Mouse (Mus musculus): ENCODE measurements at regions not wholly inside any gene's neighbourhood (a gene's known extent, or its start where the extent isn't known, plus 50 kb on each side); places are given as distances from the start of the nearest gene placed in this dataset.
A peak's percentile ranks its signal among the peaks of the same experiment; 100 is the strongest.

- Histone ChIP-seq H3K36me3 (replicated peaks) (no peaks in the 10 kb centered on the region), H3K9me3 (replicated peaks) (no peaks in the 10 kb centered on the region), H3K27me3 (ENCODE audit: insufficient read depth, low read length) (no peaks in the 10 kb centered on the region; the same call in 1 of the 2 replicates), H3K4me3 (ENCODE audit: low read depth, low read length) (no peak overlapping the region), H3K4me1 (ENCODE audit: insufficient read depth, low read depth, low read length) (0 out of 2 replicates have a peak, but pooled peaks cover 5% of the 10 kb centered on the region)
- no peak for TF ChIP-seq GATA2 (IDR thresholded peaks at IDR 0.05; ENCODE audit: borderline replicate concordance, low read depth, low read length)
- no peak for TF ChIP-seq POLR2AphosphoS5 (IDR thresholded peaks at IDR 0.05; ENCODE audit: insufficient replicate concordance, low read depth, low read length)
- TF ChIP-seq GATA1 (IDR thresholded peaks at IDR 0.05; ENCODE audit: borderline replicate concordance, low read length) = no peak
- TF ChIP-seq CTCF (IDR thresholded peaks at IDR 0.05; ENCODE audit: low read depth, low read length) = no peak
- TF ChIP-seq TAL1 (conservative IDR thresholded peaks at IDR 0.05; ENCODE audit: low read depth, low read length) = no peak
- no peak for DNase-seq (ENCODE audit: low spot score)
- no peak for ATAC-seq (ENCODE audit: extremely low read depth, insufficient number of reproducible peaks, low FRiP score, poor library complexity, severe bottlenecking)
Measured at GRCm38 (mm10) chr3:100360019-100360418, 129.1 kb downstream of the Tent5c start.

- H3K4me3 ChIP-seq (ENCODE audit: low read depth, low read length) = no peak overlapping the region
- TF ChIP-seq GATA2 (IDR thresholded peaks at IDR 0.05; ENCODE audit: borderline replicate concordance, low read depth, low read length) (no peak), POLR2AphosphoS5 (IDR thresholded peaks at IDR 0.05; ENCODE audit: insufficient replicate concordance, low read depth, low read length) (no peak), GATA1 (IDR thresholded peaks at IDR 0.05; ENCODE audit: borderline replicate concordance, low read length) (no peak), TAL1 (conservative IDR thresholded peaks at IDR 0.05; ENCODE audit: low read depth, low read length) (no peak), CTCF (IDR thresholded peaks at IDR 0.05; ENCODE audit: low read depth, low read length) (no peak)
- ATAC-seq (ENCODE audit: extremely low read depth, insufficient number of reproducible peaks, low FRiP score, poor library complexity, severe bottlenecking) = peak; percentile 63; the same call in 1 of the 2 replicates
- H3K9me3 ChIP-seq (replicated peaks) = no peaks in the 10 kb centered on the region
- H3K27me3 ChIP-seq (ENCODE audit: insufficient read depth, low read length) = no peaks in the 10 kb centered on the region; the same call in 1 of the 2 replicates
- peak; percentile 4 for DNase-seq (ENCODE audit: low spot score)
- H3K4me1 ChIP-seq (ENCODE audit: insufficient read depth, low read depth, low read length) = 0 out of 2 replicates have a peak, but pooled peaks cover 5% of the 10 kb centered on the region
- no peaks in the 10 kb centered on the region for H3K36me3 ChIP-seq (replicated peaks)
Measured at GRCm38 (mm10) chr3:100359036-100359435, 130.1 kb downstream of the Tent5c start.

- no peak for DNase-seq (ENCODE audit: low spot score)
- no peak overlapping the region for H3K4me3 ChIP-seq (ENCODE audit: low read depth, low read length)
- TF ChIP-seq GATA1 (IDR thresholded peaks at IDR 0.05; ENCODE audit: borderline replicate concordance, low read length) (no peak), CTCF (IDR thresholded peaks at IDR 0.05; ENCODE audit: low read depth, low read length) (no peak), GATA2 (IDR thresholded peaks at IDR 0.05; ENCODE audit: borderline replicate concordance, low read depth, low read length) (no peak), TAL1 (conservative IDR thresholded peaks at IDR 0.05; ENCODE audit: low read depth, low read length) (no peak), POLR2AphosphoS5 (IDR thresholded peaks at IDR 0.05; ENCODE audit: insufficient replicate concordance, low read depth, low read length) (no peak)
- ATAC-seq (ENCODE audit: extremely low read depth, insufficient number of reproducible peaks, low FRiP score, poor library complexity, severe bottlenecking) = no peak
- H3K36me3 ChIP-seq (replicated peaks) = no peaks in the 10 kb centered on the region
- H3K9me3 ChIP-seq (replicated peaks) = no peaks in the 10 kb centered on the region
- peaks cover 3% of the 10 kb centered on the region for H3K27me3 ChIP-seq (ENCODE audit: insufficient read depth, low read length)
- H3K4me1 ChIP-seq (ENCODE audit: insufficient read depth, low read depth, low read length) = no peaks in the 10 kb centered on the region
Measured at GRCm38 (mm10) chr3:100333478-100333877, 155.6 kb downstream of the Tent5c start.

GRCm38 (mm10) chr3:100318357-100318756, 156.2 kb upstream of the Wdr3 start:
- H3K9me3 ChIP-seq (replicated peaks) = no peaks in the 10 kb centered on the region
- no peaks in the 10 kb centered on the region for H3K36me3 ChIP-seq (replicated peaks)
- H3K4me3 ChIP-seq (ENCODE audit: low read depth, low read length) = no peak overlapping the region
- no peak for TF ChIP-seq GATA1 (IDR thresholded peaks at IDR 0.05; ENCODE audit: borderline replicate concordance, low read length)
- no peak for TF ChIP-seq POLR2AphosphoS5 (IDR thresholded peaks at IDR 0.05; ENCODE audit: insufficient replicate concordance, low read depth, low read length)
- TF ChIP-seq GATA2 (IDR thresholded peaks at IDR 0.05; ENCODE audit: borderline replicate concordance, low read depth, low read length) = no peak
- no peak for TF ChIP-seq CTCF (IDR thresholded peaks at IDR 0.05; ENCODE audit: low read depth, low read length)
- no peak for TF ChIP-seq TAL1 (conservative IDR thresholded peaks at IDR 0.05; ENCODE audit: low read depth, low read length)
- DNase-seq (ENCODE audit: low spot score) = no peak
- H3K27me3 ChIP-seq (ENCODE audit: insufficient read depth, low read length) = no peaks in the 10 kb centered on the region
- no peaks in the 10 kb centered on the region for H3K4me1 ChIP-seq (ENCODE audit: insufficient read depth, low read depth, low read length)
- ATAC-seq (ENCODE audit: extremely low read depth, insufficient number of reproducible peaks, low FRiP score, poor library complexity, severe bottlenecking) = no peak

- Histone ChIP-seq H3K4me3 (ENCODE audit: low read depth, low read length) (no peak overlapping the region), H3K36me3 (replicated peaks) (no peaks in the 10 kb centered on the region), H3K27me3 (ENCODE audit: insufficient read depth, low read length) (no peaks in the 10 kb centered on the region), H3K9me3 (replicated peaks) (no peaks in the 10 kb centered on the region), H3K4me1 (ENCODE audit: insufficient read depth, low read depth, low read length) (no peaks in the 10 kb centered on the region)
- ATAC-seq (ENCODE audit: extremely low read depth, insufficient number of reproducible peaks, low FRiP score, poor library complexity, severe bottlenecking) (no peak), DNase-seq (ENCODE audit: low spot score) (no peak)
- TF ChIP-seq TAL1 (conservative IDR thresholded peaks at IDR 0.05; ENCODE audit: low read depth, low read length) = no peak
- TF ChIP-seq CTCF (IDR thresholded peaks at IDR 0.05; ENCODE audit: low read depth, low read length) = no peak
- TF ChIP-seq GATA2 (IDR thresholded peaks at IDR 0.05; ENCODE audit: borderline replicate concordance, low read depth, low read length) = no peak
- TF ChIP-seq GATA1 (IDR thresholded peaks at IDR 0.05; ENCODE audit: borderline replicate concordance, low read length) = no peak
- TF ChIP-seq POLR2AphosphoS5 (IDR thresholded peaks at IDR 0.05; ENCODE audit: insufficient replicate concordance, low read depth, low read length) = no peak
Measured at GRCm38 (mm10) chr3:100287818-100288217, 125.6 kb upstream of the Wdr3 start.

- Histone ChIP-seq H3K4me3 (ENCODE audit: low read depth, low read length) (no peak overlapping the region), H3K9me3 (replicated peaks) (no peaks in the 10 kb centered on the region), H3K4me1 (ENCODE audit: insufficient read depth, low read depth, low read length) (no peaks in the 10 kb centered on the region), H3K27me3 (ENCODE audit: insufficient read depth, low read length) (no peaks in the 10 kb centered on the region), H3K36me3 (replicated peaks) (no peaks in the 10 kb centered on the region)
- DNase-seq (ENCODE audit: low spot score) (no peak), ATAC-seq (ENCODE audit: extremely low read depth, insufficient number of reproducible peaks, low FRiP score, poor library complexity, severe bottlenecking) (no peak)
- TF ChIP-seq CTCF (IDR thresholded peaks at IDR 0.05; ENCODE audit: low read depth, low read length) (no peak), TAL1 (conservative IDR thresholded peaks at IDR 0.05; ENCODE audit: low read depth, low read length) (no peak), GATA1 (IDR thresholded peaks at IDR 0.05; ENCODE audit: borderline replicate concordance, low read length) (no peak), POLR2AphosphoS5 (IDR thresholded peaks at IDR 0.05; ENCODE audit: insufficient replicate concordance, low read depth, low read length) (no peak), GATA2 (IDR thresholded peaks at IDR 0.05; ENCODE audit: borderline replicate concordance, low read depth, low read length) (no peak)
Measured at GRCm38 (mm10) chr3:100266976-100267375, 104.8 kb upstream of the Wdr3 start.
